Mouse (Mus musculus): Measurements from ENCODE around the gene Pcnp.

GRCm38 (mm10) chr16:56012789-56013743 is 16.5 kb downstream of the Pcnp start:
- TF ChIP-seq NANOG (IDR thresholded peaks at IDR 0.05; ENCODE audit: borderline replicate concordance, low read length): no peak
- TF ChIP-seq CTCF (conservative IDR thresholded peaks at IDR 0.05; ENCODE audit: low read length): no peak
- TF ChIP-seq POU5F1 (IDR thresholded peaks at IDR 0.05; ENCODE audit: borderline replicate concordance, low read length): no peak

Data from E14TG2a.4 (cell line).